Mouse (Mus musculus): Measurements from ENCODE around the gene Kcnh1. TPM values are rescaled to one million over a fixed set of nuclear protein-coding genes. Genes with fewer than 3 reads are reported as not detected.

The Kcnh1 gene
- total and polyA plus RNA-seq, 3 experiments = not detected

- Histone ChIP-seq H3K4me3 (replicated peaks in 1 of 3; ENCODE audit: low read depth in 2 of 3, low read length in 2 of 3, poor library complexity in 1 of 3) (no peak overlapping the region), H3K36me3 (replicated peaks in 1 of 2; ENCODE audit: control insufficient read depth in 1 of 2, insufficient read depth in 1 of 2, low read length in 1 of 2) (no peaks in the 10 kb centered on the region), H3K4me1 (ENCODE audit: control insufficient read depth in 1 of 2, insufficient read depth in 2 of 2) (peaks cover 0 to 3% of the 10 kb centered on the region in 2 experiments; a peak in 1 of 4 replicates), H3K27ac (ENCODE audit: insufficient read depth, low read depth) (no peak overlapping the region), H3K9ac (ENCODE audit: insufficient read depth, low read depth) (no peak overlapping the region), H3K79me2 (replicated peaks; ENCODE audit: control insufficient read depth, extremely low read depth, insufficient read depth, poor library complexity, severe bottlenecking) (no peaks in the 10 kb centered on the region), H3K27me3 (replicated peaks) (peaks cover 80% of the 10 kb centered on the region), H3K9me3 (replicated peaks; ENCODE audit: low read length) (no peaks in the 10 kb centered on the region), H3K4me2 (ENCODE audit: insufficient read depth, low read depth, poor library complexity, severe bottlenecking) (no peak overlapping the region)
- dilution Hi-C loops (cut with MboI; ENCODE audit: extremely low pct_ligation_motif_present, extremely low pct_unique_long_range_greater_than_20kb, low sequenced_read_pairs) (no loop called here), in situ Hi-C loops (cut with MboI; ENCODE audit: low pct_ligation_motif_present, low pct_unique_long_range_greater_than_20kb, low sequenced_read_pairs) (no loop called here)
- TF ChIP-seq E2F4 (IDR thresholded peaks at IDR 0.05; ENCODE audit: insufficient replicate concordance, low read depth, low read length) = no peak
- no peak for TF ChIP-seq TCF12 (IDR thresholded peaks at IDR 0.05; ENCODE audit: low read depth, low read length)
- TF ChIP-seq POLR2AphosphoS2 (IDR thresholded peaks at IDR 0.05; ENCODE audit: low read depth, low read length) = no peak
- no peak for TF ChIP-seq ELF1 (IDR thresholded peaks at IDR 0.05; ENCODE audit: low read depth, low read length)
- no peak for TF ChIP-seq SIN3A (IDR thresholded peaks at IDR 0.05; ENCODE audit: low read length)
- TF ChIP-seq ZMIZ1 (IDR thresholded peaks at IDR 0.05; ENCODE audit: low read depth, low read length) = no peak
- DNase-seq (ENCODE audit: extremely low read depth) = no peak
These were observed 228.6 kb downstream of the Kcnh1 start for GRCm38 (mm10) chr1:192419176-192419575.

- no peaks in the 10 kb centered on the region; a peak in 1 of 4 replicates for H3K4me1 ChIP-seq (ENCODE audit: control insufficient read depth in 1 of 2, insufficient read depth in 2 of 2)
- H3K27ac ChIP-seq (ENCODE audit: insufficient read depth, low read depth) = no peak overlapping the region
- dilution Hi-C loops (cut with MboI; ENCODE audit: extremely low pct_ligation_motif_present, extremely low pct_unique_long_range_greater_than_20kb, low sequenced_read_pairs) (no loop called here), in situ Hi-C loops (cut with MboI; ENCODE audit: low pct_ligation_motif_present, low pct_unique_long_range_greater_than_20kb, low sequenced_read_pairs) (no loop called here)
- peaks cover 83% of the 10 kb centered on the region for H3K27me3 ChIP-seq (replicated peaks)
- H3K79me2 ChIP-seq (replicated peaks; ENCODE audit: control insufficient read depth, extremely low read depth, insufficient read depth, poor library complexity, severe bottlenecking) = no peaks in the 10 kb centered on the region
- H3K36me3 ChIP-seq (replicated peaks in 1 of 2; ENCODE audit: control insufficient read depth in 1 of 2, insufficient read depth in 1 of 2, low read length in 1 of 2) = no peaks in the 10 kb centered on the region
- no peak for DNase-seq (ENCODE audit: extremely low read depth)
- H3K4me3 ChIP-seq (replicated peaks in 1 of 3; ENCODE audit: low read depth in 2 of 3, low read length in 2 of 3, poor library complexity in 1 of 3) = no peak overlapping the region
- H3K9ac ChIP-seq (ENCODE audit: insufficient read depth, low read depth) = no peak overlapping the region
- H3K4me2 ChIP-seq (ENCODE audit: insufficient read depth, low read depth, poor library complexity, severe bottlenecking) = no peak overlapping the region
- H3K9me3 ChIP-seq (replicated peaks; ENCODE audit: low read length) = no peaks in the 10 kb centered on the region
- TF ChIP-seq JUND (conservative IDR thresholded peaks at IDR 0.05; ENCODE audit: low read depth, low read length) = no peak
- no peak for TF ChIP-seq MAFK (IDR thresholded peaks at IDR 0.05; ENCODE audit: insufficient replicate concordance, low read length)
- TF ChIP-seq RAD21 (IDR thresholded peaks at IDR 0.05; ENCODE audit: low read depth, low read length) = no peak
- TF ChIP-seq JUN (IDR thresholded peaks at IDR 0.05; ENCODE audit: insufficient read depth, low read depth, low read length) = no peak
- TF ChIP-seq NELFE (IDR thresholded peaks at IDR 0.05; ENCODE audit: low read depth, low read length) = no peak
- no peak for TF ChIP-seq CHD2 (IDR thresholded peaks at IDR 0.05; ENCODE audit: low read length)
- no peak for TF ChIP-seq UBTF (IDR thresholded peaks at IDR 0.05; ENCODE audit: low read depth, low read length)
- TF ChIP-seq MAZ (IDR thresholded peaks at IDR 0.05; ENCODE audit: low read depth, low read length) = no peak
- TF ChIP-seq ELF1 (IDR thresholded peaks at IDR 0.05; ENCODE audit: low read depth, low read length) = no peak
- TF ChIP-seq ZNF384 (IDR thresholded peaks at IDR 0.05; ENCODE audit: low read depth, low read length) = no peak
- no peak for TF ChIP-seq MXI1 (IDR thresholded peaks at IDR 0.05; ENCODE audit: low read depth, low read length)
These were observed 231.0 kb downstream of the Kcnh1 start for GRCm38 (mm10) chr1:192421377-192422166.

All from CH12.LX (cell line).